Mouse (Mus musculus): ENCODE data around the gene Olfr1094. TPM values are rescaled to one million over a fixed set of nuclear protein-coding genes. Genes with fewer than 3 reads are reported as not detected.

Olfr1094 gene
- polyA plus RNA-seq (2012; rRNA removed) = not detected in 2 replicates

GRCm38 (mm10) chr2:86824363-86824762 lies at the start of gene Olfr1094:
Olfr1094 (plus strand) TSS chr2:86824663.

GRCm38 (mm10) chr2:86782179-86782578 lies 42.3 kb upstream of the Olfr1094 start, which contains the start of gene Olfr1093:
Olfr1093 (plus strand) TSS chr2:86782479.

GRCm38 (mm10) chr2:86809918-86810317 lies 14.5 kb upstream of the Olfr1094 start, which contains the start of gene Olfr141:
Olfr141 (minus strand) TSS chr2:86810018.

GRCm38 (mm10) chr2:86851596-86851995 lies 27.1 kb downstream of the Olfr1094 start, which contains the start of gene Olfr1095:
Olfr1095 (minus strand) TSS chr2:86851696.

GRCm38 (mm10) chr2:86874702-86875101 lies 50.2 kb downstream of the Olfr1094 start, which contains the start of gene Gm13723:
Gm13723 (minus strand) TSS chr2:86874802.

Other genes starting within 250 kb of the Olfr1094 start
- not detected in 2 replicates for gene Olfr1082, start 225.7 kb upstream of the Olfr1094 start, polyA plus RNA-seq (2012; rRNA removed)
- not detected in 2 replicates for gene Olfr1084, start 184.9 kb upstream of the Olfr1094 start, polyA plus RNA-seq (2012; rRNA removed)
- not detected in 2 replicates for gene Olfr1085, start 162.6 kb upstream of the Olfr1094 start, polyA plus RNA-seq (2012; rRNA removed)
- not detected in 2 replicates for gene Olfr1086, start 144.6 kb upstream of the Olfr1094 start, polyA plus RNA-seq (2012; rRNA removed)
- gene Olfr1087, start 126.3 kb upstream of the Olfr1094 start, polyA plus RNA-seq (2012; rRNA removed) = not detected in 2 replicates
- gene Olfr1089, start 91.0 kb upstream of the Olfr1094 start, polyA plus RNA-seq (2012; rRNA removed) = not detected in 2 replicates
- gene Olfr1090, start 65.7 kb upstream of the Olfr1094 start, polyA plus RNA-seq (2012; rRNA removed) = not detected in 2 replicates
- not detected in 2 replicates for gene Olfr1093, start 42.2 kb upstream of the Olfr1094 start, polyA plus RNA-seq (2012; rRNA removed)
- gene Olfr141, start 14.6 kb upstream of the Olfr1094 start, polyA plus RNA-seq (2012; rRNA removed) = not detected in 2 replicates
- not detected in 2 replicates for gene Olfr1095, start 27.0 kb downstream of the Olfr1094 start, polyA plus RNA-seq (2012; rRNA removed)
- gene Gm13723, start 50.1 kb downstream of the Olfr1094 start, polyA plus RNA-seq (2012; rRNA removed) = not detected in 2 replicates
- not detected in 2 replicates for gene Olfr1097, start 67.6 kb downstream of the Olfr1094 start, polyA plus RNA-seq (2012; rRNA removed)
- not detected in 2 replicates for gene Olfr1098, start 99.9 kb downstream of the Olfr1094 start, polyA plus RNA-seq (2012; rRNA removed)
- not detected in 2 replicates for gene Olfr1099, start 136.0 kb downstream of the Olfr1094 start, polyA plus RNA-seq (2012; rRNA removed)
- not detected in 2 replicates for gene Olfr1100, start 155.3 kb downstream of the Olfr1094 start, polyA plus RNA-seq (2012; rRNA removed)
- gene Olfr1101, start 166.6 kb downstream of the Olfr1094 start, polyA plus RNA-seq (2012; rRNA removed) = not detected in 2 replicates
- not detected in 2 replicates for gene Olfr1102, start 173.7 kb downstream of the Olfr1094 start, polyA plus RNA-seq (2012; rRNA removed)
- not detected in 2 replicates for gene Olfr1104, start 202.4 kb downstream of the Olfr1094 start, polyA plus RNA-seq (2012; rRNA removed)
- not detected in 2 replicates for gene Olfr1105, start 211.9 kb downstream of the Olfr1094 start, polyA plus RNA-seq (2012; rRNA removed)
- not detected in 2 replicates for gene Olfr1106, start 227.6 kb downstream of the Olfr1094 start, polyA plus RNA-seq (2012; rRNA removed)